Mouse (Mus musculus) liver, embryonic 14.5 days (tissue): ENCODE results near the gene Dedd2. TPM values are rescaled to one million over a fixed set of nuclear protein-coding genes. Genes with fewer than 3 reads are reported as not detected.
A peak's percentile ranks its signal among the peaks of the same experiment; 100 is the strongest.

Source experiments
- ATAC-seq: fragments of 200-750 bp; cut with Nextera tagmentation; 2 replicates; pipeline ENCODE4 v1.8.0; 2017; ENCODE audit warnings: moderate number of reproducible peaks, mild to moderate bottlenecking, moderate library complexity; ENCODE audit not compliant: insufficient read depth
- DNase-seq, 3 experiments: peaks; one replicate each; pipeline ENCODE4 v3.0.0-alpha.2; 2012 to 2013; ENCODE audit warnings: low read depth in 3 of 3, low spot score in 3 of 3
- H3K27ac ChIP-seq: fragments of 300-500 bp; sonication (generic); 2 replicates; pipeline ENCODE4 v1.5.1; 2014; ENCODE audit warnings: moderate library complexity, mild to moderate bottlenecking, control low read depth, inconsistent platforms
- H3K27me3 ChIP-seq: fragments of 300-500 bp; sonication (generic); 2 replicates; pipeline ENCODE4 v1.6.1; 2014; ENCODE audit warnings: mild to moderate bottlenecking, low read length, moderate library complexity; ENCODE audit not compliant: control insufficient read depth, insufficient read depth
- H3K36me3 ChIP-seq: fragments of 300-500 bp; sonication (generic); replicated peaks from 2 replicates; pipeline ENCODE4 v1.6.1; 2014; ENCODE audit warnings: low read depth; ENCODE audit not compliant: control insufficient read depth, insufficient read depth
- H3K4me1 ChIP-seq, 2 experiments: fragments of 200-500 bp in 1 of 2; fragments of 300-500 bp in 1 of 2; sonication (generic) in 1 of 2; replicated peaks; 2 replicates each; pipeline ENCODE4 v1.6.1; 2012 to 2014; ENCODE audit warnings: antibody characterized with exemption in 1 of 2, inconsistent platforms in 1 of 2, low read length in 1 of 2; ENCODE audit not compliant: control insufficient read depth in 2 of 2, insufficient read depth in 2 of 2
- H3K4me2 ChIP-seq: fragments of 300-500 bp; sonication (generic); 2 replicates; pipeline ENCODE4 v1.6.1; 2014; ENCODE audit warnings: low read depth, mild to moderate bottlenecking, control low read depth, moderate library complexity
- H3K4me3 ChIP-seq, 2 experiments: fragments of 200-500 bp in 1 of 2; fragments of 300-500 bp in 1 of 2; sonication (generic) in 1 of 2; 2 replicates each; pipeline ENCODE4 v1.5.1; 2012 to 2014; ENCODE audit warnings: low read depth in 2 of 2, low read length in 2 of 2, mild to moderate bottlenecking in 2 of 2, control low read depth in 1 of 2, inconsistent platforms in 1 of 2, moderate library complexity in 1 of 2; ENCODE audit not compliant: insufficient read depth in 1 of 2
- H3K9ac ChIP-seq: fragments of 300-500 bp; sonication (generic); replicated peaks from 2 replicates; pipeline ENCODE4 v1.6.1; 2014; ENCODE audit warnings: mild to moderate bottlenecking, control low read depth, moderate library complexity
- H3K9me3 ChIP-seq: fragments of 300-500 bp; sonication (generic); 2 replicates; pipeline ENCODE4 v1.6.1; 2016; ENCODE audit warnings: low read length, mixed read lengths; ENCODE audit not compliant: control insufficient read depth
- CTCF ChIP-seq: IDR thresholded peaks from 2 replicates; pipeline ENCODE4 v1.5.1; 2016; ENCODE audit warnings: antibody characterized with exemption, low read depth, control low read depth
- EP300 ChIP-seq: IDR thresholded peaks from 2 replicates; pipeline ENCODE4 v1.6.1; 2016; ENCODE audit warnings: antibody characterized with exemption, low read depth
- WGBS: fragments of 180-500 bp; shearing (Covaris S2); extraction: QIAGEN DNeasy Blood & Tissue Kit; methylation state at CpG from one replicate; pipeline ENCODE4 v1.1.7; 2014; ENCODE audit not compliant: insufficient replicate concordance; 5-methylcytosine and 5-hydroxymethylcytosine counted together
- polyA plus RNA-seq, 2 experiments: library from polyadenylated mRNA; depleted of rRNA in 1 of 2; stranded (reverse) in 1 of 2; unstranded in 1 of 2; fragments of >200 nt; fragmentation: Nextera tagmentation in 1 of 2; extraction: Ambion mirVana in 1 of 2; gene quantifications; 2 replicates each; pipeline versions ENCODE4 v1.2.1 to v1.2.3; 2012 to 2014

The Dedd2 gene
- polyA plus RNA-seq, 2 experiments: 20.8 to 26.9 TPM

DNA sequence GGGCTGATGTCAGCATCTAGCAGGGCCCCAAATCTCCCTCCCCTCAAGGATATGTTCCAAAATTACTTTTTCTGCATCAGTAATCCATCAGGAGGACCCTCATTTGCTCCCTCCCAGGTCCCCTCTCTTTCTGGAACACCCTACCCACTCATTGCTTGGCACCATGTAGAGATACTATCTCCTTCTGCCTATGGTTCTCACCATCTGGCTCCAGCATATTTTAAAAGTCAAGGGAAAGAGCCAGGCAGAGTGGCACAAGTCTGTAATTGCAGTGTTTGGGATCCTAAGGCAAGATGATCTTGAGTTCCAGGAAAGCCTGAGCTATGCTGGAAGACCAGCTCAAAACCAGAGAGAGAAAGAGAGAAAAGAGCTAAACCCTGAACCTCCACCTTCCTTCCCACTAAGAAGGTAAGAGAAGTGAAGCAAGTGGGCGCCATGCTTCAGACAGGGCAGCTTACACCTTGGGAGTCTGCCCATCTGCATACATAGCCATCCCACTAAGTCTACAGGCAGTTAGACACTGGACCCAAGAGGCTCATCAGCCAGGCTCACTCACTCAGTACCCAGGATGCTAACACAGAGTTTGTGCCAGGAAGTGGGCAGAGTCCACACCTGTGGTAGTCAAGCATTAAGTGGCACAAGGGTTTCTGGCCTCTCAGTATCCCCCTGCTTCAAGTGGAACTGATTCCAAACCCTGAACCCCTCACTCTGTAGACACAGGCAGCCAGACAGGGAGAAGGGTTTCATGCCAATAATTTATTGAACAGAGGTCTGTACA is 7.3 kb upstream of the Dedd2 start:
- no peaks in the 10 kb centered on the region for H3K27me3 ChIP-seq
- TF ChIP-seq CTCF (no peak), EP300 (no peak)
- H3K4me1 ChIP-seq: peaks cover 5 to 6% of the 10 kb centered on the region in 2 experiments; a peak in 3 of 4 replicates
- 75% methylated on average over 1 of the region's 1 CpGs for WGBS
- no peak overlapping the region for H3K4me3 ChIP-seq
- H3K9ac ChIP-seq: no peak overlapping the region
- no peak overlapping the region for H3K27ac ChIP-seq
- no peaks in the 10 kb centered on the region for H3K9me3 ChIP-seq
- peaks cover 97% of the 10 kb centered on the region for H3K36me3 ChIP-seq
- DNase-seq: no peak
- no peak for ATAC-seq
- no peak overlapping the region for H3K4me2 ChIP-seq

DNA sequence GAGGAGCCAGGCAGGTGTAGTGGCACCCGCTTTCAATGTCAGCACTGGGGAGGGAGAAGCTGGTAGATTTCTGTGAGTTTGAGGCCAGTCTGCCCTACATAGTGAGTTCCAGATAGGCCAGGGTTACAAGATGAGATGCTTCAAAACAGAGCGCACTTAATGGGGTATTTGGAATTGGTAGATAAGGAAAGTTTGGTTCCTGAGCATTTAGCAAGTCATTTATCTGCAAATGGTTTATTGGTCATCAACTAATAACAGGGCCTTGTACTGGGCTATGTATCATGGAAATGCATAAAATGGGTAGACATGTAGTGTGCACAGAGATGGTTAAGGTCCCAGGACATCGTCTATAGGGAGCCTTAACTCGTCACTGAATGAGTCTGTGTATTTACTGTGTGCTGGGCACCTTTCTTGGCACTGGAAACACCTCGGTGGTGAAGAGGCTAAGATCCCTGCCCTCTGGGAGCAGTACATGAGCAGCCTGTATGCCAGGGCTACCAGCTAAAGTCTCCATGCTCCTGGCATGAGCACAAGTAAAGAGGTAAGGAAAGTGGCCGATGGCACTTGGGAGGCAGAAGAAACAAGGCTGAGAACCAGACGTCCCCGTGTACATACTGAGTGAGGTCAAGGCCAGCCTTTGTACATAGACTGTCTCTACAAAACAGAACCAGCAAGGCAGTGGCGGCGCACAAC is 2.0 kb upstream of the Dedd2 start:
- H3K27me3 ChIP-seq: no peaks in the 10 kb centered on the region
- no peaks in the 10 kb centered on the region for H3K9me3 ChIP-seq
- peaks cover 55% of the 10 kb centered on the region for H3K36me3 ChIP-seq
- peak overlapping the region; percentile 89 for H3K9ac ChIP-seq
- no peak for DNase-seq
- WGBS: 65% methylated on average over 10 of the region's 10 CpGs
- H3K4me3 ChIP-seq: peak overlapping the region; percentile 82 to 99
- TF ChIP-seq CTCF (no peak), EP300 (peak; percentile 52)
- H3K4me2 ChIP-seq: peak overlapping the region; percentile 98
- peaks cover 32 to 33% of the 10 kb centered on the region in 2 experiments for H3K4me1 ChIP-seq
- no peak for ATAC-seq
- H3K27ac ChIP-seq: peak overlapping the region; percentile 99

DNA sequence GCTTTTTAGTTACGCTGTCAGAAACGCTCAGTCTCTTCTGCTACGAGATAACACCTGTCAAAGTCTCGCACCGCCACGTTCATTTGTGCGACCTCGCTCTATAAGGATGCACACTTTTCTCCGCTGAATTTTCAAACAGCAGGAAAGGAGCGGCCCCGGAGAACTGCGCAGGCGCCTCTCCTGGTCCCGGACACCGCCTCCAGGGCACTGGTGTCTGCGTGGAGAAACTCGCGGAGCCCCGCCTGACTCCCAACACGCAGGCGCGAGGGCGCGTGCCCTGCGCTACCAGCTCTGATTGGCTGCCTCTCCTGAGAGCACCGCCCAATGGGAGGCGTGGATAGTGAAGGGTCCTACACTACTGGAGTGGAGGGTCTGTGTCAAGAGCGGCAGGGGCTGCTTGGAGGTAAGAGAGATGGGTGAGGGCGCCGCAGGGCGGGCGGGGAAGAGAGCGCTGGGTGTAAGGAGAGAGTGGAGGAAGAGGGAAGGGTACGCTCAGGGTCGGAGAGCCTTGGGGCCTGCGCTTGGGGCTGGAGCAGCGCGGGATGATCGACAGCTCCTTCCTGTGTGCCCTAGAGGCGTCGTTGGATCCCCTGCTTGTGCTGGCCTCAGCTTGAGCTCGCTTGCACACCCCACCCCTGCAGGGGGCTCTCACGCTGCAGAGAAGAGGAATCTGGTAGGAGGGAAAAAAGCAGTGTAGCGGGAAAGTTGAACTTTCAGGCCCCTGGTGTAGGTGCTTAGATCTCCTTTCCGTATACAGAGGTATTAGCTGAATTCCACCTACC is 878 bp upstream of the Dedd2 start, which contains the start of gene Zfp526:
TSS of gene Zfp526 (plus strand) at position 324 of the 782 bp plus-strand sequence.
- no peaks in the 10 kb centered on the region for H3K27me3 ChIP-seq
- peak; percentile 79 for ATAC-seq
- under 1% methylated on average over 44 of the region's 45 CpGs for WGBS
- DNase-seq: peak; percentile 92 to 94 (median 93)
- peak; percentile 48 for TF ChIP-seq CTCF
- TF ChIP-seq EP300: no peak
- H3K36me3 ChIP-seq: peaks cover 53% of the 10 kb centered on the region
- H3K4me1 ChIP-seq: peaks cover 35% of the 10 kb centered on the region in 2 experiments
- peak within 1 kb of the TSS; percentile 82 to 99 for H3K4me3 ChIP-seq
- H3K27ac ChIP-seq: peak within 1 kb of the TSS; percentile 99
- H3K9me3 ChIP-seq: no peaks in the 10 kb centered on the region
- peak within 1 kb of the TSS; percentile 98 for H3K4me2 ChIP-seq
- H3K9ac ChIP-seq: peak within 1 kb of the TSS; percentile 89

DNA sequence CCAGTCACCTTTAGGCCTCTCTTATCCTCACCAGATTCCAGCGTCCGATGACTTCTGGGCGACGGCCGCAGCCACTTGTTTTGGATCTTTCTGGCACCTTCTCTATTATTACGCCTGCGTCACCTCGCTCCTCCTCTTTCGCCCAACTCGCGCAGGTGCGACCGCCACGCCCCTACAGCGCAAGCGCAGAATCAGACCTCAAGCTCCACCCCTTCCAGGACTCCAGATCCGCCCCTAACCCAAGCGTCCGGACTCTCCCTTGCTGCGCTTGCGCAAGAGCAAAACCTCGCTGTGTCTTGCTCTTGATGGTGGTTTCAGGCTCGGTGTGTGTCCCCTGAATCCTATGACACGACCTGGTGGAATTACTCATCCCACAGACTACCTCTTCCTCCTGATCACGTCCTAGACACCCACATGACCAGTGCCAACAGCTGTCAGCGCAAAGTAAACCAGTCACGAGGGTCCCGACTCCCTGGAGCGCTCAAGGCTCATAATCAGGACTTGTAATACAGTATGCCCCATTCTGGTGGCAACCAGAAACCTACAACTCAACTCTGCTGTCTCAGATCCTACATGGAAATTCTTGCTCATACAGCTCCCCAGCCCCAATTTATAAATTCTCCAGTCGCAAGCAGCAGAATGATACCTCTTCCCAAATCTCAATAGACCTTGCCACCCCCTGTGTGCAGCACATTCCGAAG is 509 bp downstream of the Dedd2 start:
- Histone ChIP-seq H3K27me3 (no peaks in the 10 kb centered on the region), H3K9ac (peak overlapping the region; percentile 99), H3K4me3 (peak overlapping the region; percentile 87 to 99), H3K36me3 (peaks cover 53% of the 10 kb centered on the region), H3K4me2 (peak overlapping the region; percentile 98), H3K27ac (peak overlapping the region; percentile 99), H3K4me1 (peaks cover 35% of the 10 kb centered on the region in 2 experiments), H3K9me3 (no peaks in the 10 kb centered on the region)
- ATAC-seq (peak; percentile 69), DNase-seq (peak; percentile 95 to 97 (median 95))
- TF ChIP-seq EP300 (no peak), CTCF (0 out of 2 replicates have a peak, but pooled peaks have one; percentile 9)
- WGBS: 2% methylated on average over 31 of the region's 31 CpGs
